Mouse (Mus musculus) heart, embryonic 14.5 days (tissue): ENCODE results near the gene Gsta2. TPM values are rescaled to one million over a fixed set of nuclear protein-coding genes. Genes with fewer than 3 reads are reported as not detected.
"Not testable (repeated sequence)": the region's sequence is repeated elsewhere in the genome, so short reads cannot be mapped to it uniquely, and the experiment has no call there.

Experiments
- ATAC-seq: fragments of 200-750 bp; cut with Nextera tagmentation; 2 replicates; pipeline ENCODE4 v1.8.0; 2017; ENCODE audit warnings: low read depth, moderate TSS enrichment; ENCODE audit not compliant: insufficient number of reproducible peaks, insufficient read depth, low FRiP score
- H3K27ac ChIP-seq, 2 experiments: fragments of 200-500 bp in 1 of 2; fragments of 300-500 bp in 1 of 2; sonication (generic) in 1 of 2; replicated peaks in 1 of 2; 2 replicates each; pipeline ENCODE4 v1.5.1; 2012 to 2014; ENCODE audit warnings: low read depth in 2 of 2, low read length in 2 of 2, control low read depth in 1 of 2, mild to moderate bottlenecking in 1 of 2, mixed read lengths in 1 of 2; ENCODE audit not compliant: control insufficient read depth in 1 of 2, insufficient read depth in 1 of 2
- H3K27me3 ChIP-seq: fragments of 300-500 bp; sonication (generic); 2 replicates; pipeline ENCODE4 v1.6.1; 2014; ENCODE audit warnings: mild to moderate bottlenecking, low read length, control low read depth; ENCODE audit not compliant: control insufficient read depth, insufficient read depth
- H3K36me3 ChIP-seq: fragments of 300-500 bp; sonication (generic); 2 replicates; pipeline ENCODE4 v1.6.1; 2014; ENCODE audit warnings: mild to moderate bottlenecking, control low read depth, low read length, mixed read lengths; ENCODE audit not compliant: control insufficient read depth, insufficient read depth
- H3K4me1 ChIP-seq, 2 experiments: fragments of 200-500 bp in 1 of 2; fragments of 300-500 bp in 1 of 2; sonication (generic) in 1 of 2; 2 replicates each; pipeline ENCODE4 v1.6.1; 2012 to 2014; ENCODE audit warnings: low read length in 2 of 2, control low read depth in 1 of 2, mixed read lengths in 1 of 2; ENCODE audit not compliant: control insufficient read depth in 2 of 2, insufficient read depth in 2 of 2
- H3K4me2 ChIP-seq: fragments of 300-500 bp; sonication (generic); 2 replicates; pipeline ENCODE4 v1.6.1; 2014; ENCODE audit warnings: mild to moderate bottlenecking, low read length
- H3K4me3 ChIP-seq, 2 experiments: fragments of 200-500 bp in 1 of 2; fragments of 300-500 bp in 1 of 2; sonication (generic) in 1 of 2; 2 replicates each; pipeline ENCODE4 v1.5.1; 2012 to 2014; ENCODE audit warnings: low read length in 2 of 2, mild to moderate bottlenecking in 2 of 2, control low read depth in 1 of 2, low read depth in 1 of 2, moderate library complexity in 1 of 2; ENCODE audit not compliant: control insufficient read depth in 1 of 2, insufficient read depth in 1 of 2
- H3K9ac ChIP-seq: fragments of 300-500 bp; sonication (generic); 2 replicates; pipeline ENCODE4 v1.6.1; 2014; ENCODE audit warnings: mild to moderate bottlenecking, low read length
- H3K9me3 ChIP-seq: fragments of 300-500 bp; sonication (generic); 2 replicates; pipeline ENCODE4 v1.6.1; 2016; ENCODE audit warnings: low read length, control low read depth; ENCODE audit not compliant: control insufficient read depth
- WGBS: fragments of 180-500 bp; shearing (Covaris S2); extraction: QIAGEN DNeasy Blood & Tissue Kit; methylation state at CpG from one replicate; pipeline ENCODE4 v1.1.7; 2014; 5-methylcytosine and 5-hydroxymethylcytosine counted together
- polyA plus RNA-seq: library from polyadenylated mRNA; unstranded; fragments of >200 nt; fragmentation: Nextera tagmentation; extraction: Ambion mirVana; gene quantifications from 2 replicates; pipeline ENCODE4 v1.2.1, GENCODE M21; 2014

Gsta2 gene
- polyA plus RNA-seq, 1 experiment from 2014 or later, result not detected

- H3K4me1 ChIP-seq, H3K27ac ChIP-seq, H3K4me3 ChIP-seq, H3K4me2 ChIP-seq, H3K36me3 ChIP-seq, ATAC-seq, H3K9me3 ChIP-seq, H3K27me3 ChIP-seq, H3K9ac ChIP-seq: not testable (repeated sequence)
- WGBS, result 81% methylated on average over 9 of the region's 9 CpGs
Observed at GRCm38 (mm10) chr9:78343055-78343454, 12.5 kb downstream of the Gsta2 start.

- not testable (repeated sequence) for H3K27ac ChIP-seq, H3K9ac ChIP-seq, H3K27me3 ChIP-seq, H3K9me3 ChIP-seq, ATAC-seq, H3K36me3 ChIP-seq, H3K4me1 ChIP-seq, H3K4me3 ChIP-seq, H3K4me2 ChIP-seq
- WGBS, result 77% methylated on average over 4 of the region's 4 CpGs
Observed at GRCm38 (mm10) chr9:78342494-78342893, 13.1 kb downstream of the Gsta2 start.

GRCm38 (mm10) chr9:78340324-78340723, 15.3 kb downstream of the Gsta2 start:
- 14% methylated on average over 8 of the region's 8 CpGs for WGBS
- H3K4me1 ChIP-seq, ATAC-seq: not testable (repeated sequence)

GRCm38 (mm10) chr9:78337050-78337449, 18.5 kb downstream of the Gsta2 start:
- H3K27me3 ChIP-seq, H3K4me2 ChIP-seq, H3K9me3 ChIP-seq, H3K36me3 ChIP-seq, H3K4me1 ChIP-seq, H3K4me3 ChIP-seq, H3K27ac ChIP-seq, H3K9ac ChIP-seq: not testable (repeated sequence)
- peak; percentile 35; the same call in 1 of the 2 replicates for ATAC-seq

More at GRCm38 (mm10) chr9:78340324-78340723, 15.3 kb downstream of the Gsta2 start:
- H3K27ac ChIP-seq, H3K9me3 ChIP-seq, H3K36me3 ChIP-seq, H3K27me3 ChIP-seq, H3K4me2 ChIP-seq, H3K9ac ChIP-seq, H3K4me3 ChIP-seq: not testable (repeated sequence)

- H3K27ac ChIP-seq, H3K36me3 ChIP-seq, H3K9me3 ChIP-seq, H3K4me3 ChIP-seq, H3K9ac ChIP-seq, H3K4me2 ChIP-seq, H3K4me1 ChIP-seq, H3K27me3 ChIP-seq, ATAC-seq: not testable (repeated sequence)
- WGBS, result 43% methylated on average over 1 of the region's 1 CpGs
Observed at GRCm38 (mm10) chr9:78327289-78327688, 28.3 kb downstream of the Gsta2 start, which contains the start of gene Omt2b. Gene Omt2b, plus strand, starts transcription at chr9:78327589.

GRCm38 (mm10) chr9:78319499-78319898, 36.1 kb downstream of the Gsta2 start:
- Histone ChIP-seq H3K4me1 (no peaks in the 10 kb centered on the region), H3K9ac (no peak overlapping the region), H3K27me3 (no peaks in the 10 kb centered on the region), H3K36me3 (no peaks in the 10 kb centered on the region), H3K9me3 (no peaks in the 10 kb centered on the region), H3K4me2 (no peak overlapping the region), H3K4me3 (no peak overlapping the region), H3K27ac (no peak overlapping the region)
- no peak for ATAC-seq
- 27% methylated on average over 1 of the region's 1 CpGs for WGBS

- no peak within 1 kb of the TSS for H3K27ac ChIP-seq
- H3K27me3 ChIP-seq, result no peaks in the 10 kb centered on the region
- no peaks in the 10 kb centered on the region for H3K9me3 ChIP-seq
- no peaks in the 10 kb centered on the region for H3K36me3 ChIP-seq
- H3K9ac ChIP-seq, result no peak within 1 kb of the TSS
- no peak for ATAC-seq
- no peak within 1 kb of the TSS for H3K4me3 ChIP-seq
- H3K4me2 ChIP-seq, result no peak within 1 kb of the TSS
- WGBS, result 71% methylated on average over 2 of the region's 2 CpGs
- no peaks in the 10 kb centered on the region for H3K4me1 ChIP-seq
Observed at GRCm38 (mm10) chr9:78314696-78315095, 40.9 kb downstream of the Gsta2 start, which contains the start of gene Omt2a. Gene Omt2a, minus strand, starts transcription at chr9:78314796.

GRCm38 (mm10) chr9:78308122-78308521, 47.5 kb downstream of the Gsta2 start:
- H3K9ac ChIP-seq, H3K4me2 ChIP-seq, H3K27me3 ChIP-seq, H3K36me3 ChIP-seq, H3K27ac ChIP-seq, H3K4me3 ChIP-seq, H3K4me1 ChIP-seq, ATAC-seq, H3K9me3 ChIP-seq: not testable (repeated sequence)
- 71% methylated on average over 3 of the region's 3 CpGs for WGBS
